Mouse (Mus musculus): ENCODE data around the gene Olfr649. TPM values are rescaled to one million over a fixed set of nuclear protein-coding genes. Genes with fewer than 3 reads are reported as not detected.

Gene Olfr649
- polyA plus RNA-seq (2014; fragmentation: Nextera tagmentation; extraction: Ambion mirVana), result not detected in 2 replicates

GRCm38 (mm10) chr7:104195885-104196284 lies at the start of gene Olfr649:
Olfr649 (minus strand) TSS chr7:104195985.
- DNase-seq (ENCODE audit: low spot score) (no peak), ATAC-seq (ENCODE audit: low FRiP score) (no peak)
- H3K36me3 ChIP-seq (ENCODE audit: control insufficient read depth, insufficient read depth, low read length), result no peaks in the 10 kb centered on the region
- no peak within 1 kb of the TSS for H3K27ac ChIP-seq (ENCODE audit: low read depth, low read length)
- whole genome bisulfite sequencing, result 93% methylated on average over 6 of the region's 6 CpGs
- H3K27me3 ChIP-seq (ENCODE audit: control insufficient read depth, insufficient read depth, low read length), result no peaks in the 10 kb centered on the region
- H3K4me2 ChIP-seq (replicated peaks; ENCODE audit: low read depth, low read length), result no peak within 1 kb of the TSS
- no peak within 1 kb of the TSS for H3K4me3 ChIP-seq (ENCODE audit: low read depth, low read length)
- no peaks in the 10 kb centered on the region for H3K9me3 ChIP-seq (ENCODE audit: control insufficient read depth, low read length)
- no peak within 1 kb of the TSS for H3K9ac ChIP-seq (ENCODE audit: low read depth, low read length)
- H3K4me1 ChIP-seq (replicated peaks; ENCODE audit: control insufficient read depth, insufficient read depth, low read length), result no peaks in the 10 kb centered on the region

- H3K9ac ChIP-seq (ENCODE audit: low read depth, low read length), result no peak within 1 kb of the TSS
- peak within 1 kb of the TSS; percentile 19 for H3K4me3 ChIP-seq (ENCODE audit: low read depth, low read length)
- H3K27ac ChIP-seq (ENCODE audit: low read depth, low read length), result no peak within 1 kb of the TSS
- no peaks in the 10 kb centered on the region for H3K36me3 ChIP-seq (ENCODE audit: control insufficient read depth, insufficient read depth, low read length)
- peak within 1 kb of the TSS; percentile 30 for H3K4me2 ChIP-seq (replicated peaks; ENCODE audit: low read depth, low read length)
- no peaks in the 10 kb centered on the region for H3K4me1 ChIP-seq (replicated peaks; ENCODE audit: control insufficient read depth, insufficient read depth, low read length)
- 8% methylated on average over 13 of the region's 13 CpGs for WGBS
- H3K27me3 ChIP-seq (ENCODE audit: control insufficient read depth, insufficient read depth, low read length), result no peaks in the 10 kb centered on the region
- DNase-seq (ENCODE audit: low spot score), result peak; percentile 46
- H3K9me3 ChIP-seq (ENCODE audit: control insufficient read depth, low read length), result no peaks in the 10 kb centered on the region
- ATAC-seq (ENCODE audit: low FRiP score), result peak; percentile 60; the same call in 1 of the 2 replicates
Measured at GRCm38 (mm10) chr7:104244287-104245181, 48.7 kb upstream of the Olfr649 start, which contains the start of gene Trim34a. Trim34a (plus strand) TSS chr7:104244457.

GRCm38 (mm10) chr7:104243616-104244015 lies 47.8 kb upstream of the Olfr649 start:
- H3K4me2 ChIP-seq (replicated peaks; ENCODE audit: low read depth, low read length), result no peak overlapping the region
- 54% methylated on average over 1 of the region's 1 CpGs for whole genome bisulfite sequencing
- no peak overlapping the region for H3K27ac ChIP-seq (ENCODE audit: low read depth, low read length)
- H3K27me3 ChIP-seq (ENCODE audit: control insufficient read depth, insufficient read depth, low read length), result no peaks in the 10 kb centered on the region
- DNase-seq (ENCODE audit: low spot score) (no peak), ATAC-seq (ENCODE audit: low FRiP score) (no peak)
- no peaks in the 10 kb centered on the region for H3K36me3 ChIP-seq (ENCODE audit: control insufficient read depth, insufficient read depth, low read length)
- H3K4me3 ChIP-seq (ENCODE audit: low read depth, low read length), result no peak overlapping the region
- H3K4me1 ChIP-seq (replicated peaks; ENCODE audit: control insufficient read depth, insufficient read depth, low read length), result no peaks in the 10 kb centered on the region
- no peak overlapping the region for H3K9ac ChIP-seq (ENCODE audit: low read depth, low read length)
- no peaks in the 10 kb centered on the region for H3K9me3 ChIP-seq (ENCODE audit: control insufficient read depth, low read length)

GRCm38 (mm10) chr7:104240857-104241256 lies 45.1 kb upstream of the Olfr649 start:
- Histone ChIP-seq H3K36me3 (ENCODE audit: control insufficient read depth, insufficient read depth, low read length) (no peaks in the 10 kb centered on the region), H3K9me3 (ENCODE audit: control insufficient read depth, low read length) (no peaks in the 10 kb centered on the region), H3K27me3 (ENCODE audit: control insufficient read depth, insufficient read depth, low read length) (no peaks in the 10 kb centered on the region), H3K27ac (ENCODE audit: low read depth, low read length) (no peak overlapping the region), H3K4me1 (replicated peaks; ENCODE audit: control insufficient read depth, insufficient read depth, low read length) (no peaks in the 10 kb centered on the region), H3K9ac (ENCODE audit: low read depth, low read length) (no peak overlapping the region), H3K4me2 (replicated peaks; ENCODE audit: low read depth, low read length) (no peak overlapping the region), H3K4me3 (ENCODE audit: low read depth, low read length) (no peak overlapping the region)
- DNase-seq (ENCODE audit: low spot score), result no peak
- no peak for ATAC-seq (ENCODE audit: low FRiP score)

- no peak overlapping the region for H3K4me3 ChIP-seq (ENCODE audit: low read depth, low read length)
- H3K4me2 ChIP-seq (replicated peaks; ENCODE audit: low read depth, low read length), result no peak overlapping the region
- no peaks in the 10 kb centered on the region for H3K9me3 ChIP-seq (ENCODE audit: control insufficient read depth, low read length)
- H3K36me3 ChIP-seq (ENCODE audit: control insufficient read depth, insufficient read depth, low read length), result no peaks in the 10 kb centered on the region
- no peak overlapping the region for H3K27ac ChIP-seq (ENCODE audit: low read depth, low read length)
- WGBS, result 38% methylated on average over 2 of the region's 2 CpGs
- H3K27me3 ChIP-seq (ENCODE audit: control insufficient read depth, insufficient read depth, low read length), result no peaks in the 10 kb centered on the region
- ATAC-seq (ENCODE audit: low FRiP score) (no peak), DNase-seq (ENCODE audit: low spot score) (peak; percentile 44)
- H3K9ac ChIP-seq (ENCODE audit: low read depth, low read length), result no peak overlapping the region
- no peaks in the 10 kb centered on the region for H3K4me1 ChIP-seq (replicated peaks; ENCODE audit: control insufficient read depth, insufficient read depth, low read length)
Measured at GRCm38 (mm10) chr7:104231203-104231602, 35.4 kb upstream of the Olfr649 start.

GRCm38 (mm10) chr7:104218701-104219569 lies 23.1 kb upstream of the Olfr649 start, which contains the start of gene Trim6:
Trim6 (plus strand) TSS chr7:104218793.
- Histone ChIP-seq H3K36me3 (ENCODE audit: control insufficient read depth, insufficient read depth, low read length) (no peaks in the 10 kb centered on the region), H3K9ac (ENCODE audit: low read depth, low read length) (peak within 1 kb of the TSS; percentile 24; the same call in 1 of the 2 replicates), H3K27me3 (ENCODE audit: control insufficient read depth, insufficient read depth, low read length) (no peaks in the 10 kb centered on the region), H3K4me2 (replicated peaks; ENCODE audit: low read depth, low read length) (peak within 1 kb of the TSS; percentile 47), H3K27ac (ENCODE audit: low read depth, low read length) (no peak within 1 kb of the TSS), H3K4me1 (replicated peaks; ENCODE audit: control insufficient read depth, insufficient read depth, low read length) (no peaks in the 10 kb centered on the region), H3K9me3 (ENCODE audit: control insufficient read depth, low read length) (no peaks in the 10 kb centered on the region), H3K4me3 (ENCODE audit: low read depth, low read length) (peak within 1 kb of the TSS; percentile 18)
- peak; percentile 81 for ATAC-seq (ENCODE audit: low FRiP score)
- peak; percentile 69 for DNase-seq (ENCODE audit: low spot score)
- 2% methylated on average over 37 of the region's 37 CpGs for whole genome bisulfite sequencing

- Histone ChIP-seq H3K4me3 (ENCODE audit: low read depth, low read length) (no peak overlapping the region), H3K27me3 (ENCODE audit: control insufficient read depth, insufficient read depth, low read length) (no peaks in the 10 kb centered on the region), H3K4me2 (replicated peaks; ENCODE audit: low read depth, low read length) (no peak overlapping the region), H3K9me3 (ENCODE audit: control insufficient read depth, low read length) (no peaks in the 10 kb centered on the region), H3K27ac (ENCODE audit: low read depth, low read length) (no peak overlapping the region), H3K9ac (ENCODE audit: low read depth, low read length) (no peak overlapping the region), H3K36me3 (ENCODE audit: control insufficient read depth, insufficient read depth, low read length) (no peaks in the 10 kb centered on the region), H3K4me1 (replicated peaks; ENCODE audit: control insufficient read depth, insufficient read depth, low read length) (no peaks in the 10 kb centered on the region)
- DNase-seq (ENCODE audit: low spot score) (no peak), ATAC-seq (ENCODE audit: low FRiP score) (no peak)
- WGBS, result 91% methylated on average over 2 of the region's 2 CpGs
Measured at GRCm38 (mm10) chr7:104217881-104218280, 22.1 kb upstream of the Olfr649 start.

GRCm38 (mm10) chr7:104216011-104216535 lies 20.3 kb upstream of the Olfr649 start:
- Histone ChIP-seq H3K4me1 (replicated peaks; ENCODE audit: control insufficient read depth, insufficient read depth, low read length) (no peaks in the 10 kb centered on the region), H3K36me3 (ENCODE audit: control insufficient read depth, insufficient read depth, low read length) (no peaks in the 10 kb centered on the region), H3K9ac (ENCODE audit: low read depth, low read length) (no peak overlapping the region), H3K27me3 (ENCODE audit: control insufficient read depth, insufficient read depth, low read length) (no peaks in the 10 kb centered on the region), H3K4me2 (replicated peaks; ENCODE audit: low read depth, low read length) (no peak overlapping the region), H3K27ac (ENCODE audit: low read depth, low read length) (no peak overlapping the region), H3K9me3 (ENCODE audit: control insufficient read depth, low read length) (no peaks in the 10 kb centered on the region), H3K4me3 (ENCODE audit: low read depth, low read length) (no peak overlapping the region)
- ATAC-seq (ENCODE audit: low FRiP score) (no peak), DNase-seq (ENCODE audit: low spot score) (no peak)
- WGBS, result 61% methylated on average over 1 of the region's 1 CpGs

All from hindbrain, embryonic 11.5 days (tissue).